Mouse (Mus musculus): Measurements from ENCODE around the gene Hap1. TPM values are rescaled to one million over a fixed set of nuclear protein-coding genes. Genes with fewer than 3 reads are reported as not detected.
A peak's percentile ranks its signal among the peaks of the same experiment; 100 is the strongest.

The Hap1 gene
- polyA plus RNA-seq, 1 experiment from 2014 or later: 5.1 TPM

- H3K4me1 ChIP-seq: peaks cover 89% of the 10 kb centered on the region
- no peaks in the 10 kb centered on the region for H3K27me3 ChIP-seq (ENCODE audit: insufficient read depth, poor library complexity, severe bottlenecking)
- no peaks in the 10 kb centered on the region for H3K9me3 ChIP-seq
- H3K36me3 ChIP-seq: peaks cover 16% of the 10 kb centered on the region
- no peak for DNase-seq (ENCODE audit: low spot score)
- peak overlapping the region; percentile 92 for H3K27ac ChIP-seq
- WGBS: 17% methylated on average over 17 of the region's 17 CpGs
- peak overlapping the region; percentile 87 for H3K4me3 ChIP-seq
Observed at GRCm38 (mm10) chr11:100395861-100396631, 40.1 kb upstream of the Hap1 start.

- no peak for DNase-seq (ENCODE audit: low spot score)
- peaks cover 90% of the 10 kb centered on the region for H3K4me1 ChIP-seq
- peak overlapping the region; percentile 87 for H3K4me3 ChIP-seq
- 8% methylated on average over 11 of the region's 11 CpGs for WGBS
- H3K36me3 ChIP-seq: peaks cover 16% of the 10 kb centered on the region
- peak overlapping the region; percentile 92 for H3K27ac ChIP-seq
- no peaks in the 10 kb centered on the region for H3K27me3 ChIP-seq (ENCODE audit: insufficient read depth, poor library complexity, severe bottlenecking)
- no peaks in the 10 kb centered on the region for H3K9me3 ChIP-seq
Observed at GRCm38 (mm10) chr11:100395200-100395599, 39.3 kb upstream of the Hap1 start.

DNA sequence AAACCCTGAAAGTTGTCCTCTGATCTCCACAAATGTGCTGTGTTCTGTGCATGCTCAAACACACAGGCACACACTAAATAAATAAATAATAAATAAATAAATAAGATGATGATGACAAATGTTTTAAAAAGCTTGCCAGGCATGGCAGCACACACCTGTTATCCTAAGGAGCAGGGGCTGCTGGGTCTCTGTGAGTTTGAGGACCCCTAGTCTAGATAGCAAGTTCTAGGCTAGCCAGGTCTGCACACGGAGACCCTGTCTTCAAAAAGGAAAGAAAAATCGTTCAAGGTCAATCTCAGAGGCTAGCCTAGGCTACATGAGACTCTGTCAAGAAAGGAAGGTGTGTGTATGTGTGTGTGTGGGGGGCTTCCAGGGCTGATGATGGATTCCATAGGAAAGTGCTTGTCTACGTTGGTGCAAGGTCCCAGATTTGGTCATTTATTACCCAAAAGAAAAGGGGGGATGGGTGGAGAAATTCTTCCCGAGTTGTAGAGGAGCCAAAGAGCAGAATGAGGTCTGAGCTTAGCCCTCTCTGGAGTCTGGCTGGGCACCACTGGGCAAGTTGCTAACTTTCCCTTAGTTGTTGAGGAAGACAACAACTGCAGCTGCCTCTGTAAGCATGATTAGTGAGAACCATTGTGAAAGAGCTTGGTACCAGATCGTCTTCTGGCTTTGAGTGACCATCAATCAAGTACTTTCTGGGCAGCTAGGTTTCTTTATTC lies 38.6 kb upstream of the Hap1 start:
- WGBS: 62% methylated on average over 5 of the region's 5 CpGs
- H3K27me3 ChIP-seq (ENCODE audit: insufficient read depth, poor library complexity, severe bottlenecking): no peaks in the 10 kb centered on the region
- H3K27ac ChIP-seq: peak overlapping the region; percentile 92
- peaks cover 16% of the 10 kb centered on the region for H3K36me3 ChIP-seq
- H3K9me3 ChIP-seq: no peaks in the 10 kb centered on the region
- no peak for DNase-seq (ENCODE audit: low spot score)
- H3K4me1 ChIP-seq: peaks cover 90% of the 10 kb centered on the region
- peak overlapping the region; percentile 87 for H3K4me3 ChIP-seq

- no peaks in the 10 kb centered on the region for H3K27me3 ChIP-seq (ENCODE audit: insufficient read depth, poor library complexity, severe bottlenecking)
- peaks cover 93% of the 10 kb centered on the region for H3K4me1 ChIP-seq
- no peaks in the 10 kb centered on the region for H3K9me3 ChIP-seq
- peak overlapping the region; percentile 31; the same call in 1 of the 2 replicates for H3K27ac ChIP-seq
- no peak overlapping the region for H3K4me3 ChIP-seq
- WGBS: 59% methylated on average over 7 of the region's 7 CpGs
- no peak for DNase-seq (ENCODE audit: low spot score)
- peaks cover 16% of the 10 kb centered on the region for H3K36me3 ChIP-seq
Observed at GRCm38 (mm10) chr11:100393733-100394132, 37.8 kb upstream of the Hap1 start.

- Histone ChIP-seq H3K4me3 (0 out of 2 replicates have a peak overlapping the region, but pooled peaks have one; percentile 1), H3K27ac (peak overlapping the region; percentile 31; the same call in 1 of the 2 replicates), H3K9me3 (no peaks in the 10 kb centered on the region), H3K36me3 (peaks cover 16% of the 10 kb centered on the region), H3K4me1 (peaks cover 96% of the 10 kb centered on the region), H3K27me3 (ENCODE audit: insufficient read depth, poor library complexity, severe bottlenecking) (no peaks in the 10 kb centered on the region)
- WGBS: 77% methylated on average over 5 of the region's 5 CpGs
- DNase-seq (ENCODE audit: low spot score): no peak
Observed at GRCm38 (mm10) chr11:100392958-100393357, 37.0 kb upstream of the Hap1 start.

DNA sequence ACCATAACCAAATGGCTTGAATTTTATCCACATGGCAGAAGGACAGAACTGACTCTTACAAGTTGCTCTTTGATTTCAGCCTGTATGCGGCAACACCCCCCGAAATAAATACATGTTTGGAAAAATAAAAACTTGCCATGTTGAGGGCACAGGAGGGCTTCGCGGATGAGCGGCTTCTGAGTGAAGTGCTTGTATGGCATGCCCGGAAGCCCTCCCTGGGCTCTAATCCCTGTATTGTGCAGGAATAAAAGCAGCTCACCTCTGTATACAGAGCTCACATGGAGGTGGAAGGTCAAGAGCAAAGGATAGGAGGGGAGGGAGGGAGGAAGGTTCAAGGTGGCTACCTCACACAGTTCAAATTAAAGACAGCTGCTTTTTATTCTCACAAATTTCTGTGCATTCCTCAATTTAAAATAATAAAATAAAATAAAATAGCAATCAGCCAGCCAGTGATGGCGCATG lies 36.0 kb upstream of the Hap1 start:
- Histone ChIP-seq H3K4me3 (no peak overlapping the region), H3K9me3 (no peaks in the 10 kb centered on the region), H3K27me3 (ENCODE audit: insufficient read depth, poor library complexity, severe bottlenecking) (no peaks in the 10 kb centered on the region), H3K4me1 (peaks cover 96% of the 10 kb centered on the region), H3K36me3 (peaks cover 16% of the 10 kb centered on the region), H3K27ac (no peak overlapping the region)
- DNase-seq (ENCODE audit: low spot score): no peak
- 91% methylated on average over 7 of the region's 7 CpGs for WGBS

DNA sequence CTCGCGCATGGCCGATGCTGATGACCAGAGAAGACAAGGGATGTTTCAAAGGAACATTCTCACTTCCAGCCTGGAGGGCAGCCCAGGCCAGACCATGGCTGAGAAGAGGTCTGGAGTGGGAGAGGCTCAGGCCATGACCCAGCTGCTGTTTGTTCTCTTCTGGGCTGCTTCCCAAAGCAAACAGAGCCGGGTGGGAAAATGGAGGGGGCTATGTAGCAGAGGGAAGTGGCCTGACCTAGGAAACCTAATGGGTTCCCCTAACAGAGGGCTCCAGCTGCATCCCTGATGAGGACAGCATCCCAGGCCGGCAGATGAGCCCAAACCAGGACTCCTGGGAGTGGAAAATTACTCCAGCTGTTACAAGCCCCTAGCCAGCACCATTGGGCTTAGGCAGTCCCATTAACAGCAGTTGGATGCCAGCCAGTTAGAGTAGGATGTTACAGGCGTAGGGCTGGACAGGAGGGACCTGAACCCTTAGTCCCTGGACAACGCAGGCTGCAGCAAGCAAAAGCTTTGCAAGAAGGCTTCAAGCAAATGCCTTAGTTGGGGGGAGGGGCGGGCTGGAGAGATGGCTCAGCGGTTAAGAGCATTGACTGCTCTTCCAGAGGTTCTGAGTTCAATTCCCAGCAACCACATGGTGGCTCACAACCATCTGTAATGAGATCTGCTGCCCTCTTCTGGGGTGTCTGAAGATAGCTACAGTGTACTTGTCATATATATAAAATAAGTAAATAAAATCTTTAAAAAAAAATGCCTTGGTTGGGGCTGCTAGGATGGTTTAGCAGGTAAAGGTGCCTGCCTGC lies 35.4 kb upstream of the Hap1 start:
- 57% methylated on average over 9 of the region's 9 CpGs for WGBS
- no peak for DNase-seq (ENCODE audit: low spot score)
- H3K4me3 ChIP-seq: peak overlapping the region; percentile 8
- peaks cover 98% of the 10 kb centered on the region for H3K4me1 ChIP-seq
- no peaks in the 10 kb centered on the region for H3K27me3 ChIP-seq (ENCODE audit: insufficient read depth, poor library complexity, severe bottlenecking)
- peaks cover 20% of the 10 kb centered on the region for H3K36me3 ChIP-seq
- no peaks in the 10 kb centered on the region for H3K9me3 ChIP-seq
- H3K27ac ChIP-seq: peak overlapping the region; percentile 85

DNA sequence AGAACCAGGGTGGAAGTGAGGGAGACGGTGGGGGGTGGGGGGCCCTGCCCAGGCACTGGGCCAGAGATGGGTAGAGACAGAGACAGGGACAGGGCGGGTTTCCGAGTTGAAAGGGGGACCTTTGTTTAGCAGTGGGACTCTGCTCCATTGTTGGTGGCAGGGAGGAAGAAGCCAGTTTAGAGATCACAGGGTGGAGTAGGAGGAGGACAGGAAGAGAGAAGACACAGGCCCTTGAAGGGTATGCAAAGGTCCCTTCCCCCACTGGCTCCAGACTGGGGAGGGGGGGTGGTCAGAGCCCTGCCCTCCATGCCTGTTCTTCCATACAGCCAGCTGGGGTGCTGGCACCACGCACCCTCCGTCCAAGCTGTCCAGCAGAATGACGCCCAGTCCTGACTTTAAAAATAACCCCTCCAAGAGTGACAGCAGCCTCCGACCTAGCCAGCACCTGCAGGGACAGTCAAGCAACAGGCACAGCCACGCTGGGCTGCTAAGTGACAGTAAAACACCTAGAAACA lies 34.1 kb upstream of the Hap1 start:
- Histone ChIP-seq H3K4me1 (peaks cover 92% of the 10 kb centered on the region), H3K9me3 (no peaks in the 10 kb centered on the region), H3K27ac (peak overlapping the region; percentile 85), H3K4me3 (peak overlapping the region; percentile 8), H3K36me3 (peaks cover 33% of the 10 kb centered on the region), H3K27me3 (ENCODE audit: insufficient read depth, poor library complexity, severe bottlenecking) (no peaks in the 10 kb centered on the region)
- no peak for DNase-seq (ENCODE audit: low spot score)
- 22% methylated on average over 8 of the region's 8 CpGs for WGBS

DNA sequence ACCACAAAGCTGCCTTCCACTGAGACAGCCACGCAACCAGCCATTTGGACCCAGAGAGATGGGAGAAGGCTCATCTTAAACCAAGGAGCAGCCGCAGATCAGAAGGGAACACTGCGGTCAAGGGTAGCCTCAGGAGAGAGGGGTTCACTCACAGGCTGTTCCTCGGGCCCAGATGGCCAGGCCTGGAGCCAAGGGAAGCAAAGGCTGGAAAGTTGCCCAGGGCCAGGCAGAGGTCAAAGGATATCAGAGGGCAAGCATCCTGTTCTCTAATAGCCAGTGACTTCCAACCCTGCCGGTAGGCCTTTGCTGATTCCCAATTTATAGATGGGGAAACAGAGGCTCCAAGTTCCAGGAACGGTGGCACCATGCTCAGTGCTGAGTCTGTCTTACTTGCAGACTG lies 32.7 kb upstream of the Hap1 start:
- Histone ChIP-seq H3K9me3 (no peaks in the 10 kb centered on the region), H3K27me3 (ENCODE audit: insufficient read depth, poor library complexity, severe bottlenecking) (no peaks in the 10 kb centered on the region), H3K27ac (peak overlapping the region; percentile 85), H3K36me3 (peaks cover 42% of the 10 kb centered on the region), H3K4me1 (peaks cover 80% of the 10 kb centered on the region), H3K4me3 (peak overlapping the region; percentile 29)
- no peak for DNase-seq (ENCODE audit: low spot score)
- whole genome bisulfite sequencing: 53% methylated on average over 6 of the region's 6 CpGs

GRCm38 (mm10) chr11:100387589-100388375 lies 31.9 kb upstream of the Hap1 start:
- peaks cover 44% of the 10 kb centered on the region for H3K36me3 ChIP-seq
- no peaks in the 10 kb centered on the region for H3K27me3 ChIP-seq (ENCODE audit: insufficient read depth, poor library complexity, severe bottlenecking)
- no peaks in the 10 kb centered on the region for H3K9me3 ChIP-seq
- H3K4me1 ChIP-seq: peaks cover 72% of the 10 kb centered on the region
- WGBS: 36% methylated on average over 14 of the region's 14 CpGs
- DNase-seq (ENCODE audit: low spot score): peak; percentile 92
- H3K27ac ChIP-seq: peak overlapping the region; percentile 85
- peak overlapping the region; percentile 29 for H3K4me3 ChIP-seq

DNA sequence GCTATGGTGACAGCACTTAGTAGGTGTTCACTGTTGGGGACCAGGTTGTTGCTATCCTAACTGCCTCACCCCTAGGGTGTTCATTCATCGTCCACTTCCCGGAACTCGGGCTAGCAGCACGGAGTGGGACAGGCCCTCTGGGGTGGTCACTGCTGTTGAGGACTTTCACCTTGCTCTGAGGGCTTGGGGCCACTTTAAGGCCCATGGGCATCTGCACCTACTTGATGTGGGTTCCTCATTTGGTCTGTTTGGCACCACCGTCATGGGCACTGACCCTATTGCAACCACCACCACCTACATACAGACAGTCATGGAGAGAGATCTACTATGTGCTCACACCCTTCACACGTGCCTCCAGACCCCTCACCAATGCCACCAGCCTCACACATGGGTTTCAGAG lies 31.2 kb upstream of the Hap1 start:
- Histone ChIP-seq H3K27me3 (ENCODE audit: insufficient read depth, poor library complexity, severe bottlenecking) (no peaks in the 10 kb centered on the region), H3K36me3 (peaks cover 46% of the 10 kb centered on the region), H3K4me3 (no peak overlapping the region), H3K27ac (peak overlapping the region; percentile 85; the same call in 1 of the 2 replicates), H3K9me3 (no peaks in the 10 kb centered on the region), H3K4me1 (peaks cover 66% of the 10 kb centered on the region)
- 87% methylated on average over 6 of the region's 6 CpGs for WGBS
- no peak for DNase-seq (ENCODE audit: low spot score)

DNA sequence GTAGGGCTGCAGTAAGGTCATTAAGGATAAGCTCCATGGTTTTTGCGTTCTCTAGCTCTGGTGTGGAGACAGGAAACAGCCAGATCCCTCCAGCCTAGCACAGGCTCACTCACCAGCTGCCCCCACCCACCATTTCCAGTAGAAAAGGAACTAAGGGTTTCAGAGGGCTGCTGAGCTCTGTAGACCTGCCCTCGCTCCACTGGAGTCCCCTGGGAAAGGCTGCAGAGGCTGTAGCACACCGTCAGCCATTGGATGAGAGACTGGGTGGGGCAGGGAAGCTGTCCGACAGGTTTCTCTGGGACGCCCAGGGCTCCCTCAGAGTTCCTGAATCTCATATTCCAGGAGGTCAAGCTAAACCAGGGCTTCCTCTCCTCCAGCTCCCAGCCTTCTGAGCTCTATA lies 30.7 kb upstream of the Hap1 start:
- Histone ChIP-seq H3K27me3 (ENCODE audit: insufficient read depth, poor library complexity, severe bottlenecking) (no peaks in the 10 kb centered on the region), H3K4me1 (peaks cover 61% of the 10 kb centered on the region), H3K27ac (peak overlapping the region; percentile 85), H3K36me3 (peaks cover 52% of the 10 kb centered on the region), H3K9me3 (no peaks in the 10 kb centered on the region), H3K4me3 (no peak overlapping the region)
- 51% methylated on average over 5 of the region's 5 CpGs for WGBS
- no peak for DNase-seq (ENCODE audit: low spot score)
